Mouse (Mus musculus): ENCODE data around the gene Mrps36.
A peak's percentile ranks its signal among the peaks of the same experiment; 100 is the strongest.
"Not testable (repeated sequence)": the region's sequence is repeated elsewhere in the genome, so short reads cannot be mapped to it uniquely, and the experiment has no call there.

Mrps36 gene

GRCm38 (mm10) chr13:100744036-100744744 lies at the start of gene Mrps36:
Mrps36 (minus strand) TSS chr13:100744659.
- DNase-seq (ENCODE audit: low spot score): peak; percentile 92

GRCm38 (mm10) chr13:100789083-100789482 lies 44.6 kb upstream of the Mrps36 start:
- no peak for DNase-seq (ENCODE audit: low spot score)

- not testable (repeated sequence) for DNase-seq (ENCODE audit: low spot score)
Measured at GRCm38 (mm10) chr13:100788057-100788456, 43.6 kb upstream of the Mrps36 start.

GRCm38 (mm10) chr13:100787316-100788010 lies 43.0 kb upstream of the Mrps36 start:
- no peak for DNase-seq (ENCODE audit: low spot score)

- DNase-seq (ENCODE audit: low spot score): peak; percentile 85
Measured at GRCm38 (mm10) chr13:100786414-100786867, 42.0 kb upstream of the Mrps36 start, which contains the start of gene Ccnb1. Ccnb1 (minus strand) TSS chr13:100786570.

GRCm38 (mm10) chr13:100785806-100786413 lies 41.5 kb upstream of the Mrps36 start:
- DNase-seq (ENCODE audit: low spot score): no peak

GRCm38 (mm10) chr13:100777491-100777890 lies 33.0 kb upstream of the Mrps36 start:
- DNase-seq (ENCODE audit: low spot score): no peak

- no peak for DNase-seq (ENCODE audit: low spot score)
Measured at GRCm38 (mm10) chr13:100776710-100777109, 32.3 kb upstream of the Mrps36 start.

- no peak for DNase-seq (ENCODE audit: low spot score)
Measured at GRCm38 (mm10) chr13:100776056-100776419, 31.6 kb upstream of the Mrps36 start.

GRCm38 (mm10) chr13:100775252-100776055 lies 31.0 kb upstream of the Mrps36 start, which contains the start of gene Cenph:
Cenph (minus strand) TSS chr13:100775899.
- DNase-seq (ENCODE audit: low spot score): peak; percentile 78

- no peak for DNase-seq (ENCODE audit: low spot score)
Measured at GRCm38 (mm10) chr13:100774704-100775103, 30.2 kb upstream of the Mrps36 start.

- DNase-seq (ENCODE audit: low spot score): no peak
Measured at GRCm38 (mm10) chr13:100755329-100755728, 10.9 kb upstream of the Mrps36 start.

- DNase-seq (ENCODE audit: low spot score): no peak
Measured at GRCm38 (mm10) chr13:100754186-100754585, 9.7 kb upstream of the Mrps36 start.

- DNase-seq (ENCODE audit: low spot score): no peak
Measured at GRCm38 (mm10) chr13:100753011-100753410, 8.6 kb upstream of the Mrps36 start.

- no peak for DNase-seq (ENCODE audit: low spot score)
Measured at GRCm38 (mm10) chr13:100752529-100752928, 8.1 kb upstream of the Mrps36 start.

- DNase-seq (ENCODE audit: low spot score): no peak
Measured at GRCm38 (mm10) chr13:100751402-100751801, 6.9 kb upstream of the Mrps36 start.

GRCm38 (mm10) chr13:100750799-100751198 lies 6.3 kb upstream of the Mrps36 start:
- DNase-seq (ENCODE audit: low spot score): no peak

- no peak for DNase-seq (ENCODE audit: low spot score)
Measured at GRCm38 (mm10) chr13:100748638-100749037, 4.2 kb upstream of the Mrps36 start.

- no peak for DNase-seq (ENCODE audit: low spot score)
Measured at GRCm38 (mm10) chr13:100746090-100746489, 1.6 kb upstream of the Mrps36 start.

- DNase-seq (ENCODE audit: low spot score): no peak
Measured at GRCm38 (mm10) chr13:100743346-100744035, 968 bp downstream of the Mrps36 start.

- DNase-seq (ENCODE audit: low spot score): no peak
Measured at GRCm38 (mm10) chr13:100742831-100743230, 1.6 kb downstream of the Mrps36 start.

Data from ovary, adult 18-20 months (tissue).